Mouse (Mus musculus) midbrain, embryonic 12.5 days (tissue): ENCODE data around the gene Fgg. TPM values are rescaled to one million over a fixed set of nuclear protein-coding genes. Genes with fewer than 3 reads are reported as not detected.

Source experiments
- ATAC-seq: fragments of 200-750 bp; cut with Nextera tagmentation; 2 replicates; pipeline ENCODE4 v1.8.0; 2017; ENCODE audit warnings: low read depth, moderate TSS enrichment, moderate library complexity; ENCODE audit not compliant: low FRiP score
- H3K27ac ChIP-seq: fragments of 300-500 bp; sonication (generic); replicated peaks from 2 replicates; pipeline ENCODE4 v1.5.1; 2016; ENCODE audit warnings: mild to moderate bottlenecking
- H3K27me3 ChIP-seq: fragments of 300-500 bp; sonication (generic); 2 replicates; pipeline ENCODE4 v1.6.1; 2016; ENCODE audit warnings: mild to moderate bottlenecking
- H3K36me3 ChIP-seq: fragments of 300-500 bp; sonication (generic); 2 replicates; pipeline ENCODE4 v1.6.1; 2016
- H3K4me1 ChIP-seq: fragments of 300-500 bp; sonication (generic); 2 replicates; pipeline ENCODE4 v1.6.1; 2016
- H3K4me2 ChIP-seq: fragments of 300-500 bp; sonication (generic); replicated peaks from 2 replicates; pipeline ENCODE4 v1.6.1; 2016; ENCODE audit warnings: mild to moderate bottlenecking, moderate library complexity
- H3K4me3 ChIP-seq: fragments of 300-500 bp; sonication (generic); 2 replicates; pipeline ENCODE4 v1.5.1; 2016; ENCODE audit warnings: mild to moderate bottlenecking
- H3K9ac ChIP-seq: fragments of 300-500 bp; sonication (generic); replicated peaks from 2 replicates; pipeline ENCODE4 v1.6.1; 2016; ENCODE audit warnings: mild to moderate bottlenecking, moderate library complexity
- H3K9me3 ChIP-seq: fragments of 300-500 bp; sonication (generic); 2 replicates; pipeline ENCODE4 v1.6.1; 2016; ENCODE audit warnings: mild to moderate bottlenecking
- WGBS: fragments of 180-500 bp; shearing (Covaris S2); methylation state at CpG from one replicate; pipeline ENCODE4 v1.1.7; 2016; 5-methylcytosine and 5-hydroxymethylcytosine counted together
- polyA plus RNA-seq: library from polyadenylated mRNA; unstranded; fragments of >200 nt; fragmentation: Nextera tagmentation; extraction: Ambion mirVana; gene quantifications from 2 replicates; pipeline ENCODE4 v1.2.1, GENCODE M21; 2016

Gene Fgg
- polyA plus RNA-seq, 1 experiment from 2014 or later, result not detected

DNA sequence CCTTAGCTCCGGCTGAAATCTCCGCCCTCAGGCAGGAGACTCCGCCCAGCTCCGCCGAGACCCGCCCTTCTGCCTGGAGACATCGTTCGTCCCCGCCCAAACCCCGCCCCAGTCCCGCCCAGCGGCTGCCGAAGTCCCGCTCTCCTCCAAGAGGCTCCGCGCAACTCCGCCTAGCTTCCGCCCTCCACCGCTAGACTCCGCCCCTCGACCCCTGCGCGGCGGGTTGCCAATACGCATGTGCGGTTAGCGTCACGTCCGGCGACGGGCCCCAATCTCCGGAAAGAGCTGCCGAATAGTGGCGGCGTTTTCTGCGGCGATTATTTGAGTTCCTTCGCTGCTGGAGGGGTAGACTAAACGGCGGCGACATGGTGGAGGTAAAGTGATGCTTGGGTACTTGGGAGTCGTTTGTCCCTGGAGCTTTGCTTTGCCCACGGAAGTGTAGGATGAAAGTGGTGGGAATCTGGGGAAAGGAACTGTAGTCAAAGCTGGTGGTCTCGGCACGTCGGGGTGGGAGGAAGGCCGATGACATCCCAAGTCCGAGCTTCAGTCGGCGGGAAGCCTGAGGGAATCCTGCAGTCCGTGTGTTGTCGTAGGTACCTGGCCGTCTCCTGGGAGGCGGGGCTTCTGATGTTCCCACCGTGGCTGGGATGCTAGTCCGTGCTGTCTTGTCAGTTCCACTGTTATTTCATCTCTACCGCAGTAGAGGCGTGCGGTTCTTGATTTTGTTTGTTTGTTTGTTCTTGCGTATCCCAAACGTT, 47.9 kb downstream of the Fgg start, which contains the start of gene Plrg1:
TSS of gene Plrg1 (plus strand) at position 242 of the 758 bp plus-strand sequence.
- H3K27ac ChIP-seq, result peak within 1 kb of the TSS; percentile 63
- peaks cover 32% of the 10 kb centered on the region for H3K36me3 ChIP-seq
- no peaks in the 10 kb centered on the region for H3K27me3 ChIP-seq
- peak within 1 kb of the TSS; percentile 83 for H3K9ac ChIP-seq
- H3K4me3 ChIP-seq, result peak within 1 kb of the TSS; percentile 84
- H3K9me3 ChIP-seq, result no peaks in the 10 kb centered on the region
- H3K4me2 ChIP-seq, result peak within 1 kb of the TSS; percentile 85
- under 1% methylated on average over 61 of the region's 61 CpGs for WGBS
- ATAC-seq, result peak; percentile 99
- H3K4me1 ChIP-seq, result peaks cover 10% of the 10 kb centered on the region

DNA sequence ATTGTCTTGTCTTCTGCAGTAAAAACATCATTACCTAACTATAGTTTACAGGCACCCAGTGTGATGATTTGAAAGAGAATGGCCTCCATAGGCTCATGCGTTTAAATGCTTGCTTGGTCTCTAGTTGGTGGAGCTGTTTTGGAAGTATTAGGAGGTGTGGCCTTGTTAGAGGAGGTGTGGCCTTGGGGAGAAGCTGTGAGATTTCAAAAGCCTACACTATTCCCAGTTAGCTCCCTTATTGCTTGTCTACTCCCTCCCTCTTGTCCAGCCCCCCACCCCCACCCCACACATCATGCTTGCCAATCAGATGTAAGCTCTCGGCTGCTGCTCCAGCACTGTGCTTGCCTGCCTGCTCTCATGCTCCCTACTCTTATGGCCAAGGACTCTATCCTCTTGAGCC, 49.5 kb downstream of the Fgg start:
- H3K4me3 ChIP-seq, result no peak overlapping the region
- WGBS, result 93% methylated on average over 2 of the region's 2 CpGs

More for the DNA sequence above, 49.5 kb downstream of the Fgg start:
- Histone ChIP-seq H3K4me2 (no peak overlapping the region), H3K27ac (no peak overlapping the region), H3K27me3 (no peaks in the 10 kb centered on the region), H3K36me3 (peaks cover 48% of the 10 kb centered on the region), H3K9ac (no peak overlapping the region), H3K4me1 (peaks cover 10% of the 10 kb centered on the region), H3K9me3 (no peaks in the 10 kb centered on the region)
- no peak for ATAC-seq

Other genes starting within 250 kb of the Fgg start
- gene Rbm46, start 131.2 kb upstream of the Fgg start, polyA plus RNA-seq, result 3.7 and 4.6 TPM in 2 replicates
- gene Lrat, start 103.8 kb upstream of the Fgg start, polyA plus RNA-seq, result 0.03 TPM in 1 of 2 replicates, not detected in the other
- 0.58 TPM in 1 of 2 replicates, not detected in the other for gene Fga, start 18.4 kb downstream of the Fgg start, polyA plus RNA-seq
- gene Fgb, start 42.1 kb downstream of the Fgg start, polyA plus RNA-seq, result 0.17 TPM in 1 of 2 replicates, not detected in the other
- 112 and 115 TPM in 2 replicates for gene Plrg1, start 47.8 kb downstream of the Fgg start, polyA plus RNA-seq
- gene Dchs2, start 120.2 kb downstream of the Fgg start, polyA plus RNA-seq, result 0.20 and 0.29 TPM in 2 replicates